ENCODE assay signal across 13 mouse cellular contexts in genomic region chr8:35218327-35218726, GRCm38 (mm10).
DNase-seq lines count a peak whose midpoint lies in the region; ATAC-seq lines count a peak whose summit lies in the region.
"Had no signal": no experiment of that assay in that cellular context is flagged by ENCODE, and none has a peak within 500 bp of the region (broad histone marks: within the 10 kb centered on the region; RNA-seq: fewer than 3 reads in every experiment).

No protein-coding gene starts in this region.

- no peak overlapping the region for H3K27ac ChIP-seq in heart, embryonic 11.5 days (ENCODE audit: low read depth, low read length)
- H3K27ac ChIP-seq: liver, embryonic 15.5 days; midbrain, embryonic 10.5 days had no signal

- no peaks in the 10 kb centered on the region for H3K36me3 ChIP-seq in heart, embryonic 11.5 days (ENCODE audit: control insufficient read depth, insufficient read depth, low read length)
- H3K36me3 ChIP-seq: liver, embryonic 15.5 days; midbrain, embryonic 10.5 days had no signal

- ATAC-seq in heart, embryonic 11.5 days (replicated peaks; ENCODE audit: insufficient number of reproducible peaks, low FRiP score, low TSS enrichment): no peak
- ATAC-seq: forebrain, postnatal 0 days had no signal

- intact Hi-C loops in heart, postnatal 36 days (cut with DNase I): no loop called here

- no peaks in the 10 kb centered on the region for H3K9me3 ChIP-seq in heart, embryonic 11.5 days (replicated peaks; ENCODE audit: control insufficient read depth, low read length)
- H3K9me3 ChIP-seq: liver, embryonic 15.5 days; midbrain, embryonic 10.5 days had no signal

- no peaks in the 10 kb centered on the region for H3K4me1 ChIP-seq in heart, embryonic 11.5 days (ENCODE audit: control insufficient read depth, insufficient read depth, low read length)
- H3K4me1 ChIP-seq: liver, embryonic 15.5 days; midbrain, embryonic 10.5 days had no signal

- H3K4me2 ChIP-seq in heart, embryonic 11.5 days: no peak overlapping the region
- H3K4me2 ChIP-seq: liver, embryonic 15.5 days had no signal

- no peak overlapping the region for H3K4me3 ChIP-seq in heart, embryonic 11.5 days (ENCODE audit: low read depth, low read length)
- H3K4me3 ChIP-seq: liver, embryonic 15.5 days; midbrain, embryonic 10.5 days; myocyte had no signal

- no peaks in the 10 kb centered on the region for H3K27me3 ChIP-seq in heart, embryonic 11.5 days (ENCODE audit: control insufficient read depth, insufficient read depth, low read length)
- H3K27me3 ChIP-seq: CH12.LX; liver, embryonic 15.5 days had no signal

- H3K9ac ChIP-seq in heart, embryonic 11.5 days (ENCODE audit: low read depth, low read length): no peak overlapping the region
- H3K9ac ChIP-seq: forebrain, postnatal 0 days; liver, embryonic 15.5 days had no signal

- DNase-seq in heart, adult 8-10 months (ENCODE audit: low spot score): peak; percentile 68
- DNase-seq in adipocyte (ENCODE audit: low spot score): peak; percentile 11
- DNase-seq in adrenal gland, postnatal 25 days: peak; percentile 47
- peak; percentile 32 to 34 for DNase-seq in heart, postnatal 36 days
- DNase-seq in yolk sac, embryonic 10.5 days (ENCODE audit: low spot score): no peak
- DNase-seq in retina, postnatal 1 day: no peak
- DNase-seq: forebrain, postnatal 0 days; spleen, adult 18-20 months had no signal

- WGBS in heart, embryonic 11.5 days (ENCODE audit: insufficient replicate concordance): 59% methylated on average over 4 of the region's 4 CpGs

Comparison
In these comparisons a context has a peak if more than half of its experiments do, and no peak if none do; other contexts are left out.
1. DNase-seq: peak in heart, adult 8-10 months (single experiment), adipocyte (single experiment), adrenal gland, postnatal 25 days (single experiment) and heart, postnatal 36 days (2 of 2); none in yolk sac, embryonic 10.5 days (single experiment) and retina, postnatal 1 day (single experiment).